Mouse (Mus musculus) v-Abl transformed pro-B cells (cell line): ENCODE results near the gene Tpm3.
"Not testable (repeated sequence)": the region's sequence is repeated elsewhere in the genome, so short reads cannot be mapped to it uniquely, and the experiment has no call there.

Experiments used
- in situ Hi-C, 2 experiments: fragments of 400-800 bp; cut with MboI; formaldehyde crosslinking; loops; one replicate each; pipeline ENCODE4 v1.15.1; 2025; ENCODE audit not compliant: unreplicated experiment in 2 of 2

Tpm3 gene

DNA sequence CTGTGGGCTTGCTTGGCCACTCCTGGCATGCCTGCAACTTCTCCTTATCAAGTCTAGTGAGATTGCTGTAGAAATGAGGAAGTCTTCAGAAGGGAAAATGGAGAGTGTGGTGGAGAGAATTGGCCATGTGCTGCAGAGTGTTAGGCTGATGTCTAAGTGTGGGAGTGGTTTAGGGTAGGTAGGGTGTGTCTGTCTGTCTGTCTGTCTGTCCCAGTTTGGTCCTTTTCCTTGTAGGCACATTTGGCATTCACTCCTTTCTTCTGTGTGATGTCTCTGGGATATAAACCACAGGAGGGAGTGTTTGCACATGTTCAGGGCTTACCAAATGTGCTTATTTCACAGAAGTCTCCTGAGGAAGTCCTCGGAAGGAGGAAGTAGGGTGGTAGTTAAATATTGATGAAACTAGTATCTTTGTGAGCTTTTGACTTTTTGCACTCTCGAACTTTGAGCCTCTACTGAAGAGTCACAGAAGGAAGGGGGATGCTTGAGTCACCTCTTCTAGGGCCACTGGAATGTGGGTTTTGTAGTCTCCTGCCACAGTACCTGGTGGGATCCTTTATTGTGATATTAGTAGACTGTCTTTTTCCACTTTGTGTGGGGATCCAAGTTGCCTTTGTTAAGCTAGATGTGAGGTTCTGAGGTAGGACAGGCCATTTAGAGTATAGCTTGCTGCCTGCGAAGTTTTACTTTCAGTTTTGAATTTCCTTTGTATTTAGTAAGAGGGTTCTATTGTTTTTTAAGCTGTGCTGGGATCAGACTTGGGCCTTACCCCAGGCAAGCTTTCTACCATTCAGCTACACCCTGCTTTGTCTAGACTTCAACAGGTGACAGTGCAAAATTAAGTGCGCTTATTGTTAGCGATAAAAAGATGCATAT, 9.2 kb downstream of the Tpm3 start:
- in situ Hi-C loops, result no loop called here

DNA sequence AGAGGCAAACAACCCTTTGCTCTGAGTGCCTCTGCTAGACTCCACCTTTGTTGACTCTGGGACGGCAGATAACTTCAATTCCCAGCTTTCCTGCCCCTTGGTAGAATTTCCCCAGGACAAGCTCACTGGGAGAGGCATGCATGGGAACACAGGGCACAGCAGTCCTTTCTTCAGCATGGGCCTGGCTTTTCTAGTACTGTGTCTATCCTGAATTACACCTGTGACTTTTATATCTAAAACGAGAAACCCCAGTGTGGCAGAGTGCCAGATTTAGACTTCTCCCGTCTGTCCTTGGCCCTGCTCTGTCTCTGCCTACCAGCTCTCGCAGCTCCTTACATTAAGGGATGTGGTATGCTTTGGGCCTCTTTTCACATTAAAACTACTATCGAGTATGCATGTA, 10.6 kb downstream of the Tpm3 start:
- in situ Hi-C loops, result no loop called here

DNA sequence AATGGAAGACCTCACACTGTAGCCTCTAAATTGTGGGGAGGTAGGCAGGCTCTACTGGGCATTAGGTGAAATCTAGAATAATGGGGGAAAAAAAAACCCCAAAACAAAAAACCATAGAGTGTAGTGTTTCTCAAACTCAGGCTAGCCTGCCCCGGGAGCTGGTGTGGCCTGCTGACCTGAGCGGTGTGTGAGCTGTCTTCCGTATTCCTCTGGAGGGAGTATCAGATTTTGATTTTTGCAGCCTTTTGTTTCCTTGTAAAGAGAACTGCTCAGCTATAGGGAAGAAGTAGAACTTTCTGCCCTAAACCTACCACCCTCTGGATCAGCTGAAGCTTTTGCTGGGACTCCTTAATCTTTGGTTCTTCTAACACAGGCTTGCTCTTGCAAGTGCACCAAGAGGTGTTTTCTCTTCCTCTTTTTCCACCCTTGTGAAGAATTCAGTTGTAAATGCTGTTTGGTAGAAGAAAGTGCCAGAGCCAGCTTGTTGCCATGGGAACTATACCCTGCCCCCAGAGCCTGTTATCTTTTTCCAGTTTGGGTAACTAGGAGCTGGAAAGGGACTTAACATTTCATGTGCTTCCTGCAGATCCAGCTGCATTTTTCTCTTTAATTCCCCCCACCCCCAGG, 11.4 kb downstream of the Tpm3 start:
- in situ Hi-C loops, result no loop called here

DNA sequence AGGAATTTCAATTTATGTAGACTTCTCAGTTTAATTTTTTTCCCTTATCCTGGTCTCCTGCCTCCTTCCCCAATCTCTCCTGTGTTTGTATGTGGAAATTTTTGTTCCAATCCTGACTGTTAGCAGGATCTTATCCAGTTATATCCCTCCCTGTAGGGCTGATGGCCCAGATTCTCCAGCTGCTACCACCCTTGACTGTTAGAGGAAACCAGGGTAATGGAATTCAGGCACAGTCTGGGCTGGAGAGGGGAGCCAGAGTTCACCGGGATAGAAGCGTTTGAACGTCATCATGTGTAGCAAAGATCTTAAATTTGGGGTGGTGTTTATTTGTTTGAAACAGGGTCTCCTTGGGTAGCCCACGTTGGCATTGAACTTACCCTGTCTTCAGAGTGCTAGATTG, 12.3 kb downstream of the Tpm3 start:
- in situ Hi-C loops, result no loop called here

DNA sequence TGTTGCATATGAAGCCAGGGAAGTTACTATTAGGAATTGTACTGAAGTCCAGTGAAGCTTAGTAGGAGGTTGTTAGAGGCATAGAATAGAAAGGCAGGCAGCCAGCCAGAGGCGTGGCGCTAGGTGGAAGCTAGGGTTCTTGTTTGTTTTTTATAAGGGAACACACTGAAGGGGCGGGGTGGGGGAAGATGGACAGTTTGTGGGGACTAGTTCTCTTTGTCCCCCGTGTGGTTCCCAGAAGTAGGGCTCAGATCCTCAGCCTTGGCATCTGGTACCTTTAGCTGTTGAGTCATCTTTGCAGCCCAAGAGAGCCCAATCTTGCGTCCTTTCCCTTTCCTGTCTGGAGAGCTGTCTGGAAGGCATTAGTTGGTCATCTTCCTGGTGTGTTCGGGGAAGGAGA, 12.8 kb downstream of the Tpm3 start:
- in situ Hi-C loops, result no loop called here

DNA sequence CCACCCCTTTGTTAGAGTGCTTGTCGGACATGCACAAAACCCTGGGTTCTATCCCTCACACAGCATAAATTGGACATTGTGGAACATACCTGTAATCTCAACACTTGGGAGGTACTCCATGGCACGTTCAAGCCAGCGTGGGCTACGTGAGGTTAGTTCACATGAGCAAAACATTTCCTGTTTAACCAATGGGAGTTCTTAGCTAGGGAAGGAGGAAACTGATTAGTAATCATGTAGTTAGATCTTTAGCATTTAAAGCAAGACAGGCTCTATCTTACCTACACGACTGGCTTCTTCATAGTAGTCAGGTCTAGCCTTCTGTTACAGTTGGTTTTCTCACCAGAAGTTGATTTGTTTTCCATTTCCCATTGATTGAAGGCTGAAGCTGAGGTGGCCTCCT, 13.6 kb downstream of the Tpm3 start:
- in situ Hi-C loops, result no loop called here

DNA sequence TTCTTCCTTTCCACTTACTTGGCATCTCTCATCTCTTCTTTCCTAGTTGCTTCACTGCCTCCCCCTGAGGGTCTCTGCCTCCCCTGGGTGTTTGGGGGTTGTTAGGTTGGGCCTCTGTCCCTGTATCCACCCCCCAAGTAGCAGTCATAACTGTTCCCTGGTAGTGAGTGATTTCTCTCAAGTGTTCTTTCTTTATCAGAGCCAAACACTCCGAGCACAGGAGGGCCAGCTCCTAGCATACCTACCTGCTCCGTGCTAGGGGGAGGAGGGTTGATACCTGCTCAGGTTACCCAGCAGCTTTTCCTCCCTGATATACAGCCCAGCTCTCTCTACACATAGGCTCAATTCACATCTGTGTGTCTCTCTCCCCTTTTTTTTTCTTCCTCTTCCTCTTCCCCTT, 16.2 kb downstream of the Tpm3 start:
- in situ Hi-C loops, result no loop called here

DNA sequence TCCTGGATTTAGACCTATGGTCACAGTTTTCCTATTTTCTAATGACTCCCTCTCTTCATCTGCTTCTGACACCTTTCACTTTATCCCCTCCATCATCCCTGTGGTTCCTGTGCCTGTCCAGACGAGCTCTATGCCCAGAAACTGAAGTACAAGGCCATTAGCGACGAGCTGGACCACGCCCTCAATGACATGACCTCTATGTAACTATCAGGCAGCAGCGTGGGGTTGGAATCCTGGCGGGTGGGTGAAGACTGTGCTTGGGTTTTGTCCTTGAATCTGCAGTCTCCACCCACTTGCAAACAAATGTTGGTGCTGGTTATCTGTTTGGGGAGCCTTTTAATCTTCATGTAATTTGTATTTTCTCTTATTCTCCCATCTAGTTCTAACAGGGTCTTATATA, 18.4 kb downstream of the Tpm3 start:
- in situ Hi-C loops, result no loop called here

DNA sequence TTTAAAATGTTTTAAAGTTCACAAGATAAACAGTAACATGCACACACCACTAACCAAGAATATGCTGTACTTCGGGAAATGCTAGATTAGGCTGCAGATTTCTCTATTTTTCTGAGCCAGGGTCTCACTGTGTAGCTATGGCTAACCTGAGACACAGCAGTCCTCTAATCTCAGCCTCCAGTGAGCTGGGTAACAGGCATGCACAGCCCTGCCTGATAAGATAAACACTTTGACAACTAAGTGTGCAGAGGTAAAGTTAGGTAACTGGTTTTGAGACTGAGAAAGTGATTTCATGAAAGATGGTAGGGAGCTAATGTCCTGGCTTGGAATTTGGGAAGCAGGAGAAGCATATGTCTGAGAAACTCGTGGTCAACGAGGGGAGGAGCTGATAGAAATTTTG, 22.0 kb downstream of the Tpm3 start:
- in situ Hi-C loops, result no loop called here

DNA sequence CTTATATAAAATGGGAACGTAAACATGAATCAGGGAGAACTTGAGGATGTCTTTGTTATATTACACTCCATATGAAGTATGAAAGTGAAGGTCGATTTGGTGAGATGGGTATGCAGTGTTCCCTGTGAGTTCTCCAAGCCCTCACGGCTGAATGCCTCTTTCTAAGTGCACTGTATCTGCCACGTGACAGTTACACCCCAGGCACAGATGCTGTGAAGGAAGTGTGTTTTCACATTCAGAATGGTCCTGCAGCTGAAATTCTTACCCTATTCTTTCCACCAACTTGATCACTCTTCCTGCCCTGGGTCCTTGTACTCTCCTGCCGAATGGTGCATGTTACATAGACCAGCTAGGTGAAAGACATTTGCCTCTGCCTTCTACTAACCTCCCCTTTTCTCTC, 25.5 kb downstream of the Tpm3 start:
- in situ Hi-C loops, result no loop called here

DNA sequence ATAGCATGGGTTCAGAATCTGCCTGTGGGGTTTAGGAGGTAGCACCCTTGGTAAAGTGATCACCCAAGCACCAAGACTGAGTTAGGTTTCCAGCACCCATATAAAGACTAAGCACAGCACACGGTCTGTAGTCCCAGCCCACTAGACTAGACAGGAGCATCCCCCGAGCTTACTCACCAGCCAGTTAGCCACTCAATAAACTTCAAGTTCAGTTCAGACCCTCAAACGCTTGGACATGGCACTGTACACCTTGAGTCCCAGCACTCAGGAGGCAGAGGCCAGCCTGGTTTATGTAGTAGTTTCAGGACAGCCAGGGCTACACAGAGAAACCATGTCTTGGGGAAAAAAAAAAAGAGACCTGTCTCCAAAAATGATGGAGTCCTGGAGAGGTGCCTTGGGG, 28.6 kb downstream of the Tpm3 start:
- in situ Hi-C loops, result loop anchor here in 1 of 2 experiments (10.0 kb wide), 1 partner anchor 94 kb away; no protein-coding TSS in a partner anchor

DNA sequence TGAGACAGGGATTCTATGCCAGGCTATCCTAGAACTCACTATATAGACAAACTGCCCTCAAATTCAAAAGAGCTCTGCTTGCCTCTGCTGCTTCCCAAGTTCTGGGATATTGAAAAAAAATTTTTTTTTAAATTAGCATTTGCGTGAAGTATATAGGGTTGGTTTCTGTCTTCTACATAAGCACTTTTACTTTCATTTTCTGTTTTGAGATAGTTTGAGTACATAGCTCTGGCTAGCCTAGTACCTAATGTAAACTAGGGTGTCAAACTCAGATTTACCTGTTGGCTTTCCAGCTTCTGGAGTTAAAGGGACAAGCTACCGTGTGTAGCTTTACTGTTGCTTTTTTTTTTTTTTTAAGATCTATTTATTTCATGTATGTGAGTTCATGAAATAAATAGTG, 29.2 kb downstream of the Tpm3 start:
- in situ Hi-C loops, result loop anchor here in 1 of 2 experiments (10.0 kb wide), 1 partner anchor 93 kb away; no protein-coding TSS in a partner anchor

DNA sequence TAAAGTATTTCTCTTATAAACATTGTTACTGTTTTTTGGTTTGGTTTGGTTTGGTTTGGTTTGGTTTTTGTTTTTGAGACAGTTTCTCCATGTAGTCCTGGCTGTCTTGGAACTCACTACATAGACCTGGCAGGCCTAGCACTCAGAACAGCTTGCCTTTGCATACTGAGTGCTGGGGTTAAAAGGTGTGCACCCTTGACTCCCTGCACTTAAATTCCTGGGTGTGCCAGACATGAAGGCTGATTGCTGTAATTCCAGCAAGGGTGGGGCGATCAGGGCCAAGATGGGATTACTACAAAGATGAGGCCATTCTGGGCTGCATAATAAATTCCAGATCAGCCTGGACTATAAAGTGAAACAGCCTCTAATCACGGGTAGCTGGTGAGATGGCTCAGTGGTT, 29.8 kb downstream of the Tpm3 start:
- in situ Hi-C loops, result loop anchor here in 1 of 2 experiments (10.0 kb wide), 1 partner anchor 93 kb away; no protein-coding TSS in a partner anchor

DNA sequence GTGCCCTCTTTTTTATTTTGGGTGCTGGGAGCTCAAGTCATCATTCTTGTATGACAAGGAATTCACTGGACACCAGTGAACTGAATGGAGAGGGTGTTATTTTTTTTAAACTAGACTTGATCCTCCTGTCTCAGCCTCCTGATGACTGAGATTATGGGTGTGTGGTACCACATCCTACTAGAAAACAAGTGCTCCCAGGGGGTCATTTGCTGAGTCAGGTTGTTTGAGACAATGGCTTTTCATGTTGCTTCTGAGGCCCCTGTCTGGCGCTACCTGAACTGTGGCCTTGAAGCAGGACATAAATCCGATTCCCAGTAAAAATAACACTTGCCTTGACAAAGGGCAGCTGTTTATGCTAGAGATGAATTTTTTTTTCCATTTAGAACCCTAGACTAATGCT, 30.7 kb downstream of the Tpm3 start:
- in situ Hi-C loops, result loop anchor here in 1 of 2 experiments (10.0 kb wide), 1 partner anchor 92 kb away; no protein-coding TSS in a partner anchor

DNA sequence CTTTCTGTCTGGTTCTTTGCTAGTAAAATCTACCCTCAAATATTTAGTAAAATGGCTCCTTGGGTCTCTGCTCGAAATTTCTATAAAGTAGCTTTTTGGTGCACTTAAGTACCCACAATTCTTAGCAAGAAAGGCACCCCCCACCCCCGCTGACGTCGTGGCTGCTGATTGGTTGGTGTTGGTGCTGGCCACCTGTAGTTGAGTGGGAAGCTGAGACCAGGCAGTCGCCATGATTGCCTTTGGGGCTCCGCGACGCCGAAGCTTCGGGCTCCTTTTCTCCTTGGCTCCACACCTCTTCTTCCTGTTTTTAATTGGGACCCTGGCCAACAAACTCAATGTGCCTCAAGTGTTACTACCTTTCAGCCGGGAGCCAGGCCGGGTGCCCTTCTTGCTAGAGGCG, 31.5 kb downstream of the Tpm3 start, which contains the start of gene Nup210l:
Gene Nup210l, plus strand, starts transcription at position 195 of the 400 bp plus-strand sequence.
- in situ Hi-C loops, result loop anchor here in 1 of 2 experiments (10.0 kb wide), 1 partner anchor 91 kb away; no protein-coding TSS in a partner anchor

DNA sequence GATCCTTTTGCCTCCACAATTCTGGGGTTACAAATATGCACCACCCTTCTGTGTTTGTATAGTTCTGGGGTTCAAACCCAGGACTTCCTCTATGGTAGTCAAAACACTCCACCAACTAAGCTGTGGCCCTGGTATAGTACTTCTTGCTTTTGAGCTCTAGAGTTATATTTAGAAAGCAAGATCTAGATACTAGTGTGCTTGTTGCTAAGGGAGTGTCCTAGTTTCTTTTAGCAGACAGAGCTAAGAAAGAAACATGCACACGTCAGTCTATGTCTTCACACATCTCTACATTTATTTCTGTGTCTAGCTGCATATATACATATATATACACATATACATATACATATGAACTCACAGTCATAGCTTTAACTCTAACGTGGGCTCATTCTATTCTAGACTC, 39.3 kb downstream of the Tpm3 start:
- in situ Hi-C loops, result no loop called here

DNA sequence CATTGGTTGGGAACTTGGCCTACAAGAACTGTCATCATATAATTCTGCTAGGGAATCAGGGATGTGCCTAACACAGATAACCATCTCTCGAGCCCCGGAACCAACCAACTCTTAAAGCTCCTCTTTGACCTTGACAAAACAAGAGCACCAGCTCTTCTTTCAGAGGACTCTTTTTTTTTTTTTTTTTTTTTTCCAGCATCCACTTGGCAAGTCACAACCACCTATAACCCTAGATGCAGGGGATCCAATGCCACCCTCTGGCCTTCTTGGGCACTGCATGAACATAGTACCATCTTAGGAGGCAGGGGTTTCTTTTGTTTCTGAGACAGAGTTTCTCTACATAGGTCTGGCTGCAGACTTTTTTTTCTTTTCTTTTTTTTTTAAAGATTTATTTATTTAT, 41.9 kb downstream of the Tpm3 start:
- in situ Hi-C loops, result no loop called here

DNA sequence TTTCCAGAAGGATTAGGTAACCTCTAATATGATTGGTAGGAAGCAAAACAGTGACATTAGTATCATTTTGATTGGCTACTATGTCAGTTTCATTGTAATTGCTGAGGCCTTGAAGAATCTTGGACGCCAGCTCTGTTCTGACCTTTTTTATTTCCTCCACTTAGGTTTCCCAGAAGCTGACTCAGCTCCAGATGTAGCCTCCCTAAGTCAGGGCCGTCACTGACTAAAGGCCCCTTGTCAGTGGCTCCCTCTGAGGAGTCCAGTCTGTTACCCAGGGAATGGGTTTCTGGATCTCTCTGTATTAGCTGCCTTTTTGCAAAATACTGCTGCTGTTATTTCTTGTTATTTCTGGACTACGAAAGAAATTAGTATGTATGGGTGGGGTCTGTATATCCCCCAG, 43.1 kb downstream of the Tpm3 start:
- in situ Hi-C loops, result no loop called here

DNA sequence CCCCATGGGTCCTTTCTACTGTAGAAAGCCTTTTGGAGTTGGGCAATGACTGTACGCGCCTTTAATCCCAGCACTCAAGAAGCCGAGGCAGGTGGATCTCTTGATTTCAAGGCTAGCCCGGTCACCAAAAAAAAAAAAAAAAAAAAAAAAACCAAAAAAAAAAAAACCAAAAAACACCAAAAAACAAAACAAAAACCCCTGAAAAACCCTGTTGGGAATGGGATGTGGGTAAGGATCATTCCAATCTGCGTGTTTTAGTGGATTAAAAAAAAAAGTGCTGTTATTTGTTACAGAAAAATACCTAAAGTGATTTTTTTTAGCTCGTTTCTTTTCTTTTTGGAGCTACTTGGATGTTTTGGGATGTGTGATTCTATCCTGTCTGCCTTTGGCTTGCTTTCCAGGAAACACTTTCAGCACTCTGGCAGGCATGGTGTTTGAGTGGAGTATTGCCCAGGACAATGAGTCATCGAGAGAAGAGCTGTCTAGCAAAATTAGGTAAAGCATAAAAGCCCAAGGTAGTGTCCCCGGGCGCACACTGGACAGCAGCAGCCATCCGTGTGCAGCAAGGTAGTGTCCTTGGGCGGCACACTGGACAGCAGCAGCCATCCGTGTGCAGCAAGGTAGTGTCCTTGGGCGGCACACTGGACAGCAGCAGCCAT, 45.8 kb downstream of the Tpm3 start:
- in situ Hi-C loops, result no loop called here

DNA sequence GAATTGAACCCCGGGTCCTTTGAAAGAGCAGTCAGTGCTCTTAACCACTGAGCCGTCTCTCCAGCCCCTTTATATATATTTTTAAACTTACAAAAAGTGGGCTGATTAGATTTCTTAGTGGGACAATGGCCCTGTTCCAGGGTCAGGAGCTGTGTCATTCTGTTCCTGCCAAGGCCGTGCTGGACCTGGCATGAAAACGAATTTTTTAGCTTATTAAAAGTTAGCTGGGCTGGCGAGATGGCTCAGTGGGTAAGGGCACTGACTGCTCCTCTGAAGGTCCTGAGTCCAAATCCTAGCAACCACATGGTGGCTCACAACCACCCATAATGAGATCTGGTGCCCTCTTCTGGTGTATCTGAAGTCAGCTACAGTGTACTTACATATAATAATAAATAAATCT, 49.6 kb downstream of the Tpm3 start:
- in situ Hi-C loops, result not testable (repeated sequence)

DNA sequence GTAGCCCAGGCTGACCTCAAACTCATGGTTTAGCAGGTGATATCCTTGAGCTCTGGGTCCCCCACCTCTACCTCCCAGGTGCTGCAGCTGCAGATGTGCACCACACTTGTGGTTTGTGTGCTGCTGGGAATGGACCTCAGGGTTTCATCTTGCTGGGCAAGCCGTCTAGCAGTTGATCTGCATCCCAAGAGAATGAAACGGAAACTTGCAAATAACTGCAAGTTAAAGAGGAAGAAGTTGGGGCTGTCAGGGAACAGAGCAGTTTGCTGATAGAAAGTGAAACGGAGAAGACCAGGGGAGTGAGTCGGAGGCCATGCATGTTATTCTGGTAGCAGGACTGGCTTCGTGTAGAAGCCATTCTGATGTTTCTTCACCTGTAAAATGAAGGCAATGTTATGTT, 53.3 kb downstream of the Tpm3 start:
- in situ Hi-C loops, result no loop called here
